In genomic region chr3:141921161-141921560, GRCm38 (mm10) we compare ENCODE assay signal across 30 mouse cellular contexts.
DNase-seq lines count a peak whose midpoint lies in the region; ATAC-seq and TF ChIP-seq lines count a peak whose summit lies in the region.
"Had no signal": no experiment of that assay in that cellular context is flagged by ENCODE, and none has a peak within 500 bp of the region (broad histone marks: within the 10 kb centered on the region; RNA-seq: fewer than 3 reads in every experiment).

No protein-coding gene starts in this region.

- H3K4me1 ChIP-seq in kidney, embryonic 15.5 days: peaks cover 16% of the 10 kb centered on the region
- H3K4me1 ChIP-seq in embryonic facial prominence, embryonic 14.5 days (ENCODE audit: control insufficient read depth, insufficient read depth, low read length): peaks cover 28% of the 10 kb centered on the region
- H3K4me1 ChIP-seq in limb, embryonic 14.5 days (ENCODE audit: control insufficient read depth, insufficient read depth, low read length): peaks cover 29% of the 10 kb centered on the region
- no peaks in the 10 kb centered on the region for H3K4me1 ChIP-seq in lung, adult 2 months (ENCODE audit: control insufficient read depth, insufficient read depth, low read length)
- H3K4me1 ChIP-seq: stomach, embryonic 15.5 days had no signal

- ATAC-seq in kidney, embryonic 15.5 days (replicated peaks; ENCODE audit: low FRiP score): no peak
- ATAC-seq in embryonic facial prominence, embryonic 14.5 days (ENCODE audit: low read depth): no peak
- ATAC-seq in limb, embryonic 14.5 days (ENCODE audit: low FRiP score, low read depth): peak; percentile 57; the same call in 1 of the 2 replicates
- ATAC-seq: CD4-positive, CD25-positive, alpha-beta regulatory T cell, adult 4 months; forebrain, postnatal 0 days; intestine, postnatal 0 days had no signal

- no peak overlapping the region for H3K4me2 ChIP-seq in kidney, embryonic 15.5 days
- no peak overlapping the region for H3K4me2 ChIP-seq in embryonic facial prominence, embryonic 14.5 days (ENCODE audit: low read depth, low read length)
- H3K4me2 ChIP-seq in limb, embryonic 14.5 days (replicated peaks; ENCODE audit: low read depth, low read length, severe bottlenecking): no peak overlapping the region
- H3K4me2 ChIP-seq: embryonic facial prominence, embryonic 12.5 days; heart, embryonic 11.5 days; hindbrain, embryonic 14.5 days; liver, embryonic 11.5 days; stomach, embryonic 15.5 days had no signal

- no peak overlapping the region for H3K4me3 ChIP-seq in kidney, embryonic 15.5 days (replicated peaks)
- no peak overlapping the region for H3K4me3 ChIP-seq in embryonic facial prominence, embryonic 14.5 days (ENCODE audit: low read depth, low read length)
- no peak overlapping the region for H3K4me3 ChIP-seq in limb, embryonic 14.5 days (replicated peaks; ENCODE audit: low read length)
- no peak overlapping the region for H3K4me3 ChIP-seq in lung, adult 2 months (replicated peaks; ENCODE audit: extremely low read depth, low read depth, low read length)
- H3K4me3 ChIP-seq: embryonic facial prominence, embryonic 12.5 days; left cerebral cortex, adult 2 months; stomach, embryonic 15.5 days had no signal

- no peak overlapping the region for H3K9ac ChIP-seq in kidney, embryonic 15.5 days
- no peak overlapping the region for H3K9ac ChIP-seq in embryonic facial prominence, embryonic 14.5 days (ENCODE audit: low read depth, low read length)
- H3K9ac ChIP-seq in limb, embryonic 14.5 days (ENCODE audit: low read depth, low read length, severe bottlenecking): no peak overlapping the region
- H3K9ac ChIP-seq: embryonic facial prominence, embryonic 12.5 days; forebrain, postnatal 0 days; hindbrain, embryonic 14.5 days; stomach, embryonic 15.5 days had no signal

- peak overlapping the region; percentile 45 for H3K27ac ChIP-seq in kidney, embryonic 15.5 days
- H3K27ac ChIP-seq in embryonic facial prominence, embryonic 14.5 days (replicated peaks; ENCODE audit: low read depth, low read length): no peak overlapping the region
- no peak overlapping the region for H3K27ac ChIP-seq in limb, embryonic 14.5 days (replicated peaks; ENCODE audit: low read depth, low read length)
- H3K27ac ChIP-seq: embryonic facial prominence, embryonic 12.5 days; hindbrain, embryonic 14.5 days; left cerebral cortex, adult 2 months; macrophage; stomach, embryonic 15.5 days had no signal

- TF ChIP-seq CTCF in lung, adult 2 months (IDR thresholded peaks at IDR 0.05; ENCODE audit: insufficient read depth, low read length): no peak

- no peak for TF ChIP-seq POLR2A in limb, embryonic 14.5 days (IDR thresholded peaks at IDR 0.05; ENCODE audit: borderline replicate concordance, extremely low read depth, insufficient read depth, insufficient read length)
- TF ChIP-seq POLR2A in lung, adult 2 months (IDR thresholded peaks at IDR 0.05; ENCODE audit: borderline replicate concordance, extremely low read depth, low read depth, low read length): no peak

- H3K9me3 ChIP-seq in kidney, embryonic 15.5 days (replicated peaks): no peaks in the 10 kb centered on the region
- no peaks in the 10 kb centered on the region for H3K9me3 ChIP-seq in embryonic facial prominence, embryonic 14.5 days (ENCODE audit: control insufficient read depth, low read length)
- H3K9me3 ChIP-seq in limb, embryonic 14.5 days (ENCODE audit: control insufficient read depth, low read length): no peaks in the 10 kb centered on the region
- H3K9me3 ChIP-seq: embryonic facial prominence, embryonic 12.5 days; stomach, embryonic 15.5 days had no signal

- H3K36me3 ChIP-seq in kidney, embryonic 15.5 days: no peaks in the 10 kb centered on the region
- no peaks in the 10 kb centered on the region for H3K36me3 ChIP-seq in embryonic facial prominence, embryonic 14.5 days (ENCODE audit: control insufficient read depth, insufficient read depth, low read length)
- H3K36me3 ChIP-seq in limb, embryonic 14.5 days (ENCODE audit: control insufficient read depth, insufficient read depth, low read length): no peaks in the 10 kb centered on the region
- H3K36me3 ChIP-seq: embryonic facial prominence, embryonic 12.5 days; stomach, embryonic 15.5 days had no signal

- 28% methylated on average over 4 of the region's 4 CpGs for WGBS in kidney, embryonic 15.5 days
- 17% methylated on average over 4 of the region's 4 CpGs for WGBS in embryonic facial prominence, embryonic 14.5 days
- 11% methylated on average over 4 of the region's 4 CpGs for WGBS in limb, embryonic 14.5 days
- WGBS in lung, adult 2 months: 25% methylated on average over 4 of the region's 4 CpGs

- no peaks in the 10 kb centered on the region for H3K27me3 ChIP-seq in kidney, embryonic 15.5 days
- H3K27me3 ChIP-seq in embryonic facial prominence, embryonic 14.5 days (replicated peaks; ENCODE audit: control insufficient read depth, insufficient read depth, low read length): peaks cover 8% of the 10 kb centered on the region; the same call in 1 of the 2 replicates
- H3K27me3 ChIP-seq in limb, embryonic 14.5 days (ENCODE audit: control insufficient read depth, insufficient read depth, low read length): no peaks in the 10 kb centered on the region
- H3K27me3 ChIP-seq: stomach, embryonic 15.5 days had no signal

- intact Hi-C loops in left cerebral cortex, postnatal 14 days (cut with DNase I): no loop called here

- no peak for DNase-seq in kidney, postnatal 10 days
- DNase-seq in embryo, embryonic 11 days: peak; percentile 45
- DNase-seq in embryonic facial prominence, embryonic 14.5 days (ENCODE audit: low spot score): peak; percentile 51
- DNase-seq in limb, embryonic 14.5 days (ENCODE audit: low spot score): peak; percentile 27
- no peak for DNase-seq in lung, adult 2 months
- no peak for DNase-seq in left cerebral cortex, postnatal 14 days (ENCODE audit: low spot score in 2 of 2)
- DNase-seq: adrenal gland, postnatal 14 days; cerebellum, adult 11 months; cerebellum, adult 9-10 months; cerebellum, postnatal 36 days; forebrain, postnatal 0 days; gastrocnemius, postnatal 14 days; heart, adult 11 months; heart, postnatal 36 days; kidney, postnatal 14 days; left cerebral cortex, postnatal 4 days; lung, postnatal 10 days; midbrain, embryonic 14.5 days; retina, postnatal 1 day; right cerebral cortex, postnatal 14 days had no signal

Comparison
In these comparisons a context has a peak if more than half of its experiments do, and no peak if none do; other contexts are left out.
1. DNase-seq: peak in embryo, embryonic 11 days (single experiment), embryonic facial prominence, embryonic 14.5 days (single experiment) and limb, embryonic 14.5 days (single experiment); none in kidney, postnatal 10 days (single experiment), lung, adult 2 months (single experiment) and left cerebral cortex, postnatal 14 days (0 of 2).